ENCODE assay signal across 25 mouse cellular contexts in genomic region chr2:115736416-115736815, GRCm38 (mm10).
DNase-seq lines count a peak whose midpoint lies in the region; ATAC-seq and TF ChIP-seq lines count a peak whose summit lies in the region.
"Had no signal": no experiment of that assay in that cellular context is flagged by ENCODE, and none has a peak within 500 bp of the region (broad histone marks: within the 10 kb centered on the region; RNA-seq: fewer than 3 reads in every experiment).

No protein-coding gene starts in this region.

- H3K4me1 ChIP-seq in kidney, embryonic 15.5 days, result peaks cover 23% of the 10 kb centered on the region
- no peaks in the 10 kb centered on the region for H3K4me1 ChIP-seq in midbrain, embryonic 11.5 days (ENCODE audit: control insufficient read depth, insufficient read depth, low read length)
- no peaks in the 10 kb centered on the region for H3K4me1 ChIP-seq in midbrain, embryonic 16.5 days (ENCODE audit: control insufficient read depth, insufficient read depth, low read length)
- H3K4me1 ChIP-seq: forebrain, embryonic 10.5 days; forebrain, embryonic 13.5 days had no signal

- no peak overlapping the region for H3K9ac ChIP-seq in kidney, embryonic 15.5 days
- H3K9ac ChIP-seq in midbrain, embryonic 11.5 days (ENCODE audit: low read length), result no peak overlapping the region
- H3K9ac ChIP-seq in midbrain, embryonic 16.5 days (ENCODE audit: low read depth, low read length), result no peak overlapping the region
- H3K9ac ChIP-seq: forebrain, embryonic 13.5 days; heart, embryonic 12.5 days; heart, embryonic 15.5 days; hindbrain, embryonic 14.5 days had no signal

- no peak overlapping the region for H3ac ChIP-seq in myocyte (ENCODE audit: control insufficient read depth, insufficient read length)

- H3K4me3 ChIP-seq in kidney, embryonic 15.5 days (replicated peaks), result no peak overlapping the region
- H3K4me3 ChIP-seq in midbrain, embryonic 11.5 days (ENCODE audit: low read depth, low read length), result no peak overlapping the region
- no peak overlapping the region for H3K4me3 ChIP-seq in midbrain, embryonic 16.5 days (ENCODE audit: low read depth, low read length)
- no peak overlapping the region for H3K4me3 ChIP-seq in myocyte
- H3K4me3 ChIP-seq: forebrain, embryonic 10.5 days; forebrain, embryonic 13.5 days; heart, embryonic 12.5 days; heart, embryonic 15.5 days had no signal

- no peak overlapping the region for H3K27ac ChIP-seq in kidney, embryonic 15.5 days
- H3K27ac ChIP-seq in midbrain, embryonic 11.5 days (ENCODE audit: low read depth, low read length), result no peak overlapping the region
- no peak overlapping the region for H3K27ac ChIP-seq in midbrain, embryonic 16.5 days (ENCODE audit: low read length)
- H3K27ac ChIP-seq: forebrain, embryonic 10.5 days; forebrain, embryonic 13.5 days; heart, embryonic 15.5 days; hindbrain, embryonic 14.5 days; hindbrain, postnatal 0 days had no signal

- no peak for TF ChIP-seq POLR2A in myocyte (IDR thresholded peaks at IDR 0.05; ENCODE audit: insufficient read length, low read depth)

- WGBS in kidney, embryonic 15.5 days, result 89% methylated on average over 3 of the region's 3 CpGs
- WGBS in midbrain, embryonic 11.5 days, result 95% methylated on average over 3 of the region's 3 CpGs
- WGBS in midbrain, embryonic 16.5 days, result 98% methylated on average over 3 of the region's 3 CpGs

- peak; percentile 46 for DNase-seq in kidney, adult 18-20 months
- peak; percentile 1 for DNase-seq in midbrain, embryonic 11.5 days (ENCODE audit: low spot score, missing footprints)
- peak; percentile 41 for DNase-seq in kidney, postnatal 14 days
- no peak for DNase-seq in heart, postnatal 4 days
- no peak for DNase-seq in cerebellum, postnatal 14 days
- DNase-seq: adrenal gland, adult 8-10 months; adrenal gland, postnatal 25 days; cerebellum, adult 11-12 months; cerebellum, adult 8-10 months; cerebellum, postnatal 10 days; gastrocnemius, postnatal 25 days; heart, adult 18-20 months; heart, postnatal 10 days; heart, postnatal 36 days had no signal

- ATAC-seq in kidney, embryonic 15.5 days (replicated peaks; ENCODE audit: low FRiP score), result no peak
- ATAC-seq in midbrain, embryonic 11.5 days (ENCODE audit: low FRiP score), result no peak
- ATAC-seq in midbrain, embryonic 16.5 days, result no peak
- ATAC-seq: CD4-positive, CD25-positive, alpha-beta regulatory T cell, adult 4 months; forebrain, embryonic 13.5 days; forebrain, embryonic 16.5 days; hindbrain, postnatal 0 days had no signal

- no peak overlapping the region for H3K4me2 ChIP-seq in kidney, embryonic 15.5 days
- H3K4me2 ChIP-seq in midbrain, embryonic 11.5 days, result no peak overlapping the region
- H3K4me2 ChIP-seq in midbrain, embryonic 16.5 days (ENCODE audit: low read length), result no peak overlapping the region
- no peak overlapping the region for H3K4me2 ChIP-seq in myocyte (ENCODE audit: low read depth)
- H3K4me2 ChIP-seq: forebrain, embryonic 13.5 days; heart, embryonic 12.5 days; heart, embryonic 15.5 days; hindbrain, embryonic 14.5 days had no signal

- H3K79me2 ChIP-seq in myocyte (ENCODE audit: control insufficient read depth, insufficient read depth), result no peaks in the 10 kb centered on the region

- no peaks in the 10 kb centered on the region for H3K36me3 ChIP-seq in kidney, embryonic 15.5 days
- H3K36me3 ChIP-seq in midbrain, embryonic 11.5 days (ENCODE audit: control insufficient read depth, insufficient read depth, low read length), result no peaks in the 10 kb centered on the region
- no peaks in the 10 kb centered on the region for H3K36me3 ChIP-seq in midbrain, embryonic 16.5 days (ENCODE audit: control insufficient read depth, insufficient read depth, low read length)
- no peaks in the 10 kb centered on the region for H3K36me3 ChIP-seq in myocyte (ENCODE audit: control insufficient read depth, insufficient read depth)
- H3K36me3 ChIP-seq: forebrain, embryonic 10.5 days; heart, embryonic 15.5 days had no signal

- H3K27me3 ChIP-seq in kidney, embryonic 15.5 days, result no peaks in the 10 kb centered on the region
- no peaks in the 10 kb centered on the region for H3K27me3 ChIP-seq in midbrain, embryonic 11.5 days (ENCODE audit: control insufficient read depth, insufficient read depth, low read length)
- H3K27me3 ChIP-seq in midbrain, embryonic 16.5 days (ENCODE audit: control insufficient read depth, insufficient read depth, low read depth, low read length), result no peaks in the 10 kb centered on the region
- no peaks in the 10 kb centered on the region for H3K27me3 ChIP-seq in myocyte (ENCODE audit: control insufficient read depth, insufficient read depth, insufficient read length)
- H3K27me3 ChIP-seq: forebrain, embryonic 13.5 days; heart, embryonic 12.5 days; heart, embryonic 15.5 days had no signal

- H3K9me3 ChIP-seq in kidney, embryonic 15.5 days (replicated peaks), result no peaks in the 10 kb centered on the region
- no peaks in the 10 kb centered on the region for H3K9me3 ChIP-seq in midbrain, embryonic 11.5 days (ENCODE audit: control insufficient read depth, low read length)
- H3K9me3 ChIP-seq in midbrain, embryonic 16.5 days (replicated peaks; ENCODE audit: control insufficient read depth, low read length, poor library complexity, severe bottlenecking), result no peaks in the 10 kb centered on the region
- H3K9me3 ChIP-seq: forebrain, embryonic 10.5 days; forebrain, embryonic 13.5 days; heart, embryonic 12.5 days; heart, embryonic 15.5 days had no signal

TF ChIP-seq in myocyte, 11 proteins besides CTCF, POLR2A, EP300 and RAD21:
- TF ChIP-seq CEBPB (IDR thresholded peaks at IDR 0.05; ENCODE audit: insufficient read depth, poor library complexity, severe bottlenecking) (0 out of 2 replicates have a peak, but pooled peaks have one; percentile 11), TCF3 (IDR thresholded peaks at IDR 0.05; ENCODE audit: insufficient read length, low read depth) (no peak)
TF ChIP-seq in myocyte: peak in this region for 1.

Comparison
In these comparisons a context has a peak if more than half of its experiments do, and no peak if none do; other contexts are left out.
1. DNase-seq: peak in kidney, adult 18-20 months (single experiment), midbrain, embryonic 11.5 days (single experiment) and kidney, postnatal 14 days (single experiment); none in heart, postnatal 4 days (single experiment) and cerebellum, postnatal 14 days (0 of 2).